Mouse (Mus musculus) right cerebral cortex, postnatal 25 days (tissue): ENCODE data around the gene Insl5.

Experiments
- DNase-seq: peaks from one replicate; pipeline ENCODE4 v3.0.0; 2022

Gene Insl5

DNA sequence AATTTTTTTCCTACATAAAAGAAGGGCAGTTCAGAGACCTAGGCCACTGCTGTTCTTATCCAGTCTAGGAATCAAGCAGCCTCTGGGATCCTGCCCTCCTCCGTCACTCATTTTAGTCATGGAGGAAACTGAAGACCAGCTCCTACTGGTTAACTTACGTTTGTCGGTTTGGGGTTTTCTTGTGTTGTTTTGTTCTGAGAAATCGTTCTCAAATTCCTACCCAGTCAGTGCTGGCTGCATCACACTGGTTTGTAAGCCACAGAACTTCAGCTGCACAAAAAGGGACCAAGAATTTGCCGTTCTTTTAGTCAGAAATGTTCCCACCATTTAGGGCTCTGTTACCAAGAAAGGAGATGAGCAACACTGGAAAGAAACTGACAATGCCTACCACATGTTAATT is 37.3 kb downstream of the Insl5 start:
- no peak for DNase-seq

DNA sequence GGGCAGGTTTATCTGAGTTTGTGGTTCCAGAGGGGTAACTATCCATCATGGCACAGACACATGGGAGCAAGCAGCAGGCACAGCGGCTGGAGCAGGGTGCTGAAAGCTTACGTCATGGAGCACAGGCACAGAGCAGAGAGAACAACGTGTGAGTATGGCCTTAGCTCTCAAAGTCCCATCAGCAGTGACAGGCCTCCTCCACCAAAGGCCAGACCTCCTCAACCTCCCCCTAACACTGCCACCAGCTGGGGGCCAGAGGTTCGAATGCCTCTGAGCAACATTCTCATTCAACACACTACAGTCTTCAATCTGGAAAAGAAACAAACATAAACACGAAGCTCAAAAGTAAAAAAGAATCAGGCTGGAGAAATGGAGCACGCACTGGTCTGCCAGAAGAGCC is 38.1 kb downstream of the Insl5 start:
- DNase-seq, result no peak

DNA sequence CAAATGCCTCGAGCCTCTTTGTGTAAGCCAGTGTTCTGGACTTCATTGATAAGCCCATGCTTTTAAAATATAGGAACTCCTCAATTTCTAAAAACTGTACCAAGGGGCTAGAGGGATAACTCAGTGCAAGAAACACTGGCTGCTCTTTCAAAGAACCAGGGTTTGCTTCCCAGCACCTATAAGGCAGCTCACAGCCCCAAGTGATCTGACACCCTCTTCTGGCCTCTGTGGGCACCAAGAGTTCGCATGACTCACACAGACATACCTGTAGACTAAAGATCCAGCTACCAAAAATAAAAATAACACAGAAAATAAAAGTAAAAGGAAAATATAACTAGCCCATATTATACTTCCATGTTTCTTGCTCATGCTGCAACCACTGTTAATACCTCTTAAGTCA is 38.9 kb downstream of the Insl5 start:
- DNase-seq, result no peak

DNA sequence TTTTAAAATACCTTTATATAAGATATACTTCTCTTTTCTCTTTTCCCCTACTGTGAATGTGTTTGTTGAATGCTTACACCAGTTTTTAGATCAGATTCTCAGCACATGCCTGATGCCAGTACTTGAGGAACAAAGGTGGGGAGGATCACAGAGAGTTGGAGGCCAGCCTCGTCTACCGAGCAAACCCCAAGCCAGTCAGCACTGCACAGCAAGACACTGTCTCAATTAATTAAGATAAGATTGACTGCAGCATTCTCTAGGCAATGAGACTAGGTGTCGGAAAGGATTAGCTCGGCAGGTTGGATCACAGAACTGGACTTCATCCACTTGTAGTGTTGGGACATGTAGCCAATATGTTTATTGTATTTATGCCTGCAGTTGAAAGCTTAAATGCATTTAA is 39.3 kb downstream of the Insl5 start:
- no peak for DNase-seq

DNA sequence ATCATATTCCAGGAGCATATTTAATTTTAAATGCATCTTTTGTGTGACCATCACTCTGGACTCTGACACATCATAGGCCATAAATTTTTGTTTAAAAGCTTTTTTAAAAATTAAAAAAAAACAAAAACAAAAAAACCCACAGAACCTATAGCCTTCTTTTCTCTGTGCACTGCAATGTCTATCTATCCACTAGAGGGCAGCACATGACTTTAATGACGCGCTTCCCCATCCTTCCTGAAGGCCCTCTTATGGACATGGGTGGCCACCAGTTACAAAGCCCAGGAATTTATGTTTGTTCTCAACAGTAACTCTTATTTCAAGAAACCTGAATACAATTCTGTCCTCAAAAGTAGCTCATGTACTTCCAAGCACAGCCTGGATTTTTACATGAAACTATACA is 39.7 kb downstream of the Insl5 start:
- DNase-seq, result peak; percentile 28

DNA sequence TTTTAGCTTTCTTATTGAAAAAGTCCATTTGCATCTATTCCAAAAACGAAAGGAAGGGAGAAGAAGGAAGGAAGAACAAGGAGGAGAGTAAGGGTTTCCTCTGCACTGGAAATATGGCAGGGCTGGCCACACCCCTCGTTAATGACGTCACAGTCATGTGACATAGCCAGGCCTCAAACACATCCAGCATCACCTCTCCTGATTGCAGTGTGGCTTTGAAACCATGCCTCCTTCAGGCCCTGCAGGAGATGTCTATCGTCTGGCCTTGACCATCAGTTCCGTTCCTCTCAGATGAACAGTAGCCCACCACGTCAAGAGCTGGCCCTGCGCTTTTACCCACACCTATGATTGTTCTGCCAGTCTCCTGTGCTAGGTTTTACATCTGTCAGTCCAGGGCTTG is 40.5 kb downstream of the Insl5 start:
- DNase-seq, result no peak

DNA sequence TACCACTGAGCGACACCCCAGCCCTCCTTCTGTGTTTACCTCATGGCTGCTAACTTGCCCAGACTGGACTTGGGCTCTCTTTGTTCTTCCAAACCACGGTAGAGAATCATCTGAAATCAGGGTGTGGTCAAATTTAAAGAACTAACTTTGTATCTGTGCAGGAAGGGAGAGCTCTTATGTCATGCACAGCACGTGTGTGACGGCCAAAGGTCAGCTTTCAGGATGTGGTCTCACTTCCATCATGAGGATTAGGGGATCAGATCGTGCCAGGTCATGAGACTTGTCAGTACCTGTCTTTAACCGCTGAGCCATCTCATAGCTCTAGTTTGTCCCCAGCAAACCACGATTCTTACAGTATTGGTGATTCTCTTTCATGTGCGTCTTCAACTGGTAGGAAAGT is 44.9 kb downstream of the Insl5 start:
- no peak for DNase-seq

DNA sequence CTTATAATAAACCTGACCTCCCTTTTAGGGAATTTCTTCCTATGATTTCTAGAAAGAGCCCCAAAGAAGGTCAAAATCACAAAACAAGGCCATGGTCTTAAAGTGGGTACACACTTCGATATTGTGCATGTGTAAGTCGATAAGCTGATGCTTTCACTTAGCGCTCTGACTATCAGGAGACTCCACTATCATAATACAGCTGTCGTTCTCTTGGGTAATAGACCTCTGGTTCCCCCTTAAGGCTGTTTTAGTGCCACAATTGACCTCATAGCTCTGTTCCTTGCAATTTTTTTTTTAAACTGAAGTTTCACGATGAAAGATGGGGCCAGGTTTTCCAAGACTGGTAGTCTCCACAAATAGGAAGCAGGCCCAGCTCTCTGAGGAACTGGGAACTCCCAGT is 47.3 kb downstream of the Insl5 start:
- DNase-seq, result no peak

DNA sequence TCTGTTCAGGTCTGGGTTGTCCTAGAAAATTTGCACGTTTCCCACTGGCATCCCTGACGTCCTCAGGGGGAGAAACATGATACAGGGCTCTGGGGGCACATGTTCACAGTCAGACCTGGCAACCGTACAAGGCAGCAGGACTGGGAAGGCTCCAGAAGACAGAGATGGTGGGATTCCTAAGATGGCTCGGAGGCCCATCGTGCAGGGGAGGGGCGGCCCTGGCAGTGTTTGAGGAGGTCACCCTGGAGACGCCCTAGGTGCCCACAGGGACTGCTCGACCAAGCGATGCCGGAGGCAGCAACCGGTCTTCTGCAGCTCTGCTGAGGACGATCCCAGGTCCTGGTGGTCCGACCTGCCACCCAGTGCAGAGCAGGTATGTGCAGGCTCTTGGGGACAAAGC is 48.2 kb downstream of the Insl5 start, which contains the start of gene Tctex1d1:
Gene Tctex1d1 (plus strand): TSS at position 167 of the 400 bp plus-strand sequence.
- no peak for DNase-seq

DNA sequence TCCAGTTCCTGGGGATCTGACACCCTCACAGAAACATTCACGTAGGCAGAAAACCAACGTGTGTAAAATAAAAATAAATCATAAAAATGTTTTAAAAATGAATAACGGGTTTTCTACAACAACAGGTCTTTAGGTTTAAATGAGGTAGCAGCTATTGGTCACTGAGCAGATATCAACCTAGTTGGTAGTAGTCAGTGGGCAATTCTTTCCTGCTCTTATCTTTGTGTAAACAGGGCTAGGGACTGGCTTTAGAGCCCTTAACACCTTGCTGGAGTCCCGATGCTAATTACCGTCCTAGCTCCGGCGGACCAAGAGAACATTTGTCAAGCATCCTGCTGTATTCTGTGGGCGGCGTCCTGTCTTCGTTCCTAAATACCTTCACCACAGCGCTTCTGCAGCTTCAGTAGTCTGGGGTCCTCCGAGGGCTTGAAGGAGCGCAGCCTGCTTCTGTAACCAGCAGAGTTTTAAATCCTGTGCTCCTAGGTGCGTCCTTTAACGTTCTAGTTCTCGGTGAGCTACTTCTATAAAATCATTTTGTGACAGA is 48.8 kb downstream of the Insl5 start:
- DNase-seq, result no peak

DNA sequence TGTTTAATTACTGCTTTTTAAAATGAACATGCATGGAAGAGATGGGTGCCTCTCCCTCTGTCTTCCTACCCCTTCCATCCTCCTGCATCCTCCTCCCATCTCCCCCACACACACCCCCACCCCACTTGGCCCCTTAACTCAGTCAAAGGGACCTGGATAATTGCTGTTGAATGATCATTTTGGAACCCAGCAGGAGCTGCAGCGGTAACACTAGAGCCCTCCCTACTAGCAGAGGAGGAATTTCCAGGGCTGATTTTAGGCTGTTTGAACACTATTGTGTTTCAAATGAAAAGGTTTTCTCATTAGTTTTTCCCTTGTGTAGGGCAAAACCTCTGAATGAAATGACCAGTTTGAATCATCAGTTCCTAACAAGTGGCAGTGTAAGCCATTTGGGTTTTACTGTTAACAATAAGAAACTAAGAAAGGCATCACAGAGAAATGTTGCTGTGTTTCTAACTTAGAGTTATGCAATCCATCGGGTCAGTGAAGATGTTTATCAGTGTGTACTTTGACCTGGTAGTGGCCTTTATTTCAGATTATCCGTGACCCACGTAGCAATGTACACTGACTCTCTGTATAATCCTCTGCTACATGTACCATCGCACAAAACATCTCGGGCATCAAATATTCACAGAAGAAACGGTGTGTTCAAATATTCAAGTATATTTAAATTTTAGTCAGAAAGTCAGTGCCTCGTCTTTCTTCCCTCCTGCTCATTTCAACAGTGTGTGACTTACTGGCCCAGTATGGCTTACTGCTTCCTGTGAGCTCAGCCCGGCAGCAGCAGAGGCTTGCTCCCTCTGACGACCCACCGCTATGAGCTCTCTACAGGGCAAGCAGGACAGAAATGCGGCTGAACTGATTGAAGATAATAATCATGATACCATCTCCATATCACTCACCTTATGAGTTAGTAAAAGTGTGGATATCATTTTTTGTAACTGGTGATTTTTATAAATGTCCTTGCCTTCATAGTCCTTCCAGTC is 50.1 kb downstream of the Insl5 start:
- DNase-seq, result no peak

DNA sequence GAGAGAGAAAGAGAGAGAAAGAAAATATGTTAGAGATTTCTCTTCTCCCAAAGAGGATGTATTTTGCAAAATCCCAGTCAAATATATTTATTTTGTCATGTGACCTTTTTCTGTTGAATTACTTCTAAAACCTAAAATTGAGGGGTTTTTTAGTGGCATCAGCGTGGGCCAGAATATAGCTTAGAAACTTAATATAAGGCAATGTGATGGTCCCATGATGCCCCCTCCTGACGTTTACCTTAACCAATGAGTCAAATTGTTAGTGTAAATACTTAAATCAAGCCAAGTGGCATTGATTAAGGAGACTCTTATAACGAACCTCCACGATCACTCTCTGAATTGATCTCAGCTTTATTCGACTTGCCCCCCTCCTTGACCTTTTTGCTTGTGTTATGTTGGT is 52.5 kb downstream of the Insl5 start:
- no peak for DNase-seq

DNA sequence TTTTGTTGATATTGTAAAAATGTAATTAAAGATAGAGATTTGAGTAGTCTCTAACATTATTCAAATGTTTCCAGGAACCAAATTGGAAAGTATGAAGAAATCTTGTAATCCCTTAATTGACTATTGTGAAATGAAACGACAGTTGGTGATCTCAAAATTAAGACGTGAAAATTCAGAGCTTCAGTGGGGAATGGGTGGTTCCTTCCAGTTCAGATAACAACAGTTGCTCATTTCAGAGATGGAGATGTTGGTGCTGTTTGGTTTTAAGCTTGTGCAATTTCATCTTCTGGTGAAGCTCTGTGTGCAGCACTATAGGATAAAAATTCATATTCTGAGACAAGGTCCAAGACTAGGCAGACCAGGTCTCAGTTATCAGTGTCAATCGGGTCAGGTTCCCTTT is 54.6 kb downstream of the Insl5 start:
- no peak for DNase-seq

DNA sequence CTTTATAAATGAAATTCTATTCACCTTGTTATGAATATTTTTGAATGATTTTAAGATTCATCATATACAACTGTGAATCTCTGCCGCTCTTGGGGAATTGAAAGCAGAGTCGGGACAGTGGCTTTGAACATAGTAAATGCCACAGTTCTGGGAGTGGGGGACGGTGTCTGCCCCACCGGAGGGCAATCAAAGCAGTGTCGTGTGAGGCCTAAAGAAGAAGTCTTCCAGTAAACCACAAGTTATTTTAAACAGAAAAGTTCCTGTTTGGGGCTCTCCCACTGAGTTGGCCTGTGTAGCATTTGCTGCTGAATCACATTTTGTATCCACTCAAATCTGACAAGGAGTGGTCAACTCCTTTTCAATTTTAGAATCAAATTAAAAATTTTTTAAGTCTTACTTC is 55.5 kb downstream of the Insl5 start:
- DNase-seq, result no peak

DNA sequence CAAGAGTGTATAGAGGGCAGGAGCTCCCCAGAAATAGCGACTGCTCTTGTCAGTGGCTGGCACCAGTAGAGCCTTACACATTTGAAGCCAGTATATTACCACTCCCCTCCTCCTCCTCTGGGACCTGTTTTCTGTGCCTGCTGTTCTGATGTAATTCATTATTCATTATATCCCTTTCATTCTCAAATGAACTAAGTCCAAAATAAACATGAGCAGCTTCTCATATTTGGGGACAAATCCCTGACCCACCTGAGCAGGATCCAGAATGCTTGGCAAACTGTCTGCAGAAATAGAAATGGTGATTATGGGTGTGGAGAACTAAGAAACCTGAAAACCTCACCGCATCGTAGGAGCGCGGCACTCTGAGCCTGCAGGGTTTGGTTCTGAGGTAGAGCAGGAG is 57.0 kb downstream of the Insl5 start:
- no peak for DNase-seq
